Mouse (Mus musculus): ENCODE measurements at regions not wholly inside any gene's neighbourhood (a gene's known extent, or its start where the extent isn't known, plus 50 kb on each side); places are given as distances from the start of the nearest gene placed in this dataset.

GRCm38 (mm10) chr15:67048621-67049020 is 547.9 kb upstream of the Lrrc6 start:
- no peak for DNase-seq (ENCODE audit: low spot score)

- no peak for DNase-seq (ENCODE audit: low spot score)
These were observed 547.4 kb upstream of the Lrrc6 start for GRCm38 (mm10) chr15:67048148-67048547.

- DNase-seq (ENCODE audit: low spot score), result no peak
These were observed 545.5 kb upstream of the Lrrc6 start for GRCm38 (mm10) chr15:67045920-67046804.

GRCm38 (mm10) chr15:67045329-67045728 is 544.6 kb upstream of the Lrrc6 start:
- DNase-seq (ENCODE audit: low spot score), result peak; percentile 19

GRCm38 (mm10) chr15:67044806-67045205 is 544.1 kb upstream of the Lrrc6 start:
- DNase-seq (ENCODE audit: low spot score), result no peak

GRCm38 (mm10) chr15:67042131-67042530 is 541.4 kb upstream of the Lrrc6 start:
- DNase-seq (ENCODE audit: low spot score), result no peak

GRCm38 (mm10) chr15:67040229-67040628 is 539.5 kb upstream of the Lrrc6 start:
- DNase-seq (ENCODE audit: low spot score), result no peak

- DNase-seq (ENCODE audit: low spot score), result peak; percentile 80
These were observed 538.8 kb upstream of the Lrrc6 start for GRCm38 (mm10) chr15:67039421-67039907.

GRCm38 (mm10) chr15:67037647-67038046 is 536.9 kb upstream of the Lrrc6 start:
- no peak for DNase-seq (ENCODE audit: low spot score)

- DNase-seq (ENCODE audit: low spot score), result no peak
These were observed 535.6 kb upstream of the Lrrc6 start for GRCm38 (mm10) chr15:67036341-67036740.

- DNase-seq (ENCODE audit: low spot score), result no peak
These were observed 533.2 kb upstream of the Lrrc6 start for GRCm38 (mm10) chr15:67033936-67034335.

GRCm38 (mm10) chr15:67031866-67032526 is 531.3 kb upstream of the Lrrc6 start:
- no peak for DNase-seq (ENCODE audit: low spot score)

GRCm38 (mm10) chr15:67030975-67031374 is 530.3 kb upstream of the Lrrc6 start:
- DNase-seq (ENCODE audit: low spot score), result no peak

- DNase-seq (ENCODE audit: low spot score), result no peak
These were observed 527.5 kb upstream of the Lrrc6 start for GRCm38 (mm10) chr15:67028161-67028560.

- DNase-seq (ENCODE audit: low spot score), result no peak
These were observed 527.0 kb upstream of the Lrrc6 start for GRCm38 (mm10) chr15:67027751-67028150.

GRCm38 (mm10) chr15:67025746-67026145 is 525.0 kb upstream of the Lrrc6 start:
- DNase-seq (ENCODE audit: low spot score), result no peak

GRCm38 (mm10) chr15:67024386-67024785 is 523.7 kb upstream of the Lrrc6 start:
- DNase-seq (ENCODE audit: low spot score), result no peak

- no peak for DNase-seq (ENCODE audit: low spot score)
These were observed 522.4 kb upstream of the Lrrc6 start for GRCm38 (mm10) chr15:67023081-67023480.

- no peak for DNase-seq (ENCODE audit: low spot score)
These were observed 520.7 kb upstream of the Lrrc6 start for GRCm38 (mm10) chr15:67021391-67021790.

GRCm38 (mm10) chr15:67019891-67020290 is 519.2 kb upstream of the Lrrc6 start:
- DNase-seq (ENCODE audit: low spot score), result no peak

- peak; percentile 20 for DNase-seq (ENCODE audit: low spot score)
These were observed 518.5 kb upstream of the Lrrc6 start for GRCm38 (mm10) chr15:67019194-67019661.

All from embryo, embryonic 10.5 days (tissue).